Mouse (Mus musculus): Measurements from ENCODE around the gene Fras1.

- TF ChIP-seq CTCF (IDR thresholded peaks at IDR 0.05; ENCODE audit: control insufficient read depth, insufficient read depth, insufficient replicate concordance, low read depth, low read length): no peak
- TF ChIP-seq POLR2A (IDR thresholded peaks at IDR 0.05; ENCODE audit: control insufficient read depth, low read depth, low read length): no peak
Measured at GRCm38 (mm10) chr5:96521541-96521940, 147.8 kb downstream of the Fras1 start.

Measured in testis, adult 2 months (tissue).